Mouse (Mus musculus): ENCODE data around the gene Pappa2. TPM values are rescaled to one million over a fixed set of nuclear protein-coding genes. Genes with fewer than 3 reads are reported as not detected.

The Pappa2 gene
- polyA plus RNA-seq, 1 experiment from 2014 or later: 1.5 TPM

DNA sequence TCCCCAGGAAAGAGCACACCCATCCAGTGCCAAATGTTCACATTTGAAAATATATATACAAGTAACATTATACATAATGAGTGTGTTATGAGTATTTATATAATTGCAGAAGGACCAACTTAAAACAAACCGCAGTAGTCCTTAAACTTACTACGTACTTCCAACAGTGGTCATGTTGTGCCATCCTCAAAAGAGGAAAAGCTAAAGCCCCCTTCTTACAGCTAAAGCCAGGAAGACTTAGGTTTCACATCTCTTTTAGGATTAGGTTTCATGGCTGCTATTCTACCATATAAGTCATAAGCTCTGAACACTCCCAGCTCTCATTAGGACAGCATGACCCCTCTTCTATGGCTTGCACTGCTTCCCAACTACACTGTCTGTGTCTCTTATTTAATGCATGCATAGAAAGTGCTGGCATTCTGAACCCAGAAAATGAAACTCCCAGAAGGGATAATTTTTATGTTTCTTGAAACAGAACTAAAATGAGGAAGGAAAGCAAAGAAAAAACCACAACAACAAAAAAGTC lies 105.7 kb downstream of the Pappa2 start:
- no peak for DNase-seq (ENCODE audit: low spot score)
- 96% methylated on average over 2 of the region's 2 CpGs for WGBS
- Histone ChIP-seq H3K4me1 (replicated peaks; ENCODE audit: control insufficient read depth, insufficient read depth, low read length) (no peaks in the 10 kb centered on the region), H3K36me3 (ENCODE audit: control insufficient read depth, insufficient read depth, low read length) (no peaks in the 10 kb centered on the region), H3K9ac (ENCODE audit: low read length) (no peak overlapping the region), H3K9me3 (ENCODE audit: control insufficient read depth, low read length) (no peaks in the 10 kb centered on the region), H3K27me3 (ENCODE audit: control insufficient read depth, insufficient read depth, low read length) (no peaks in the 10 kb centered on the region), H3K4me2 (ENCODE audit: low read depth, low read length, severe bottlenecking) (no peak overlapping the region), H3K4me3 (ENCODE audit: low read depth, low read length) (no peak overlapping the region), H3K27ac (ENCODE audit: low read depth, low read length) (no peak overlapping the region)
- ATAC-seq (replicated peaks; ENCODE audit: low FRiP score): no peak

DNA sequence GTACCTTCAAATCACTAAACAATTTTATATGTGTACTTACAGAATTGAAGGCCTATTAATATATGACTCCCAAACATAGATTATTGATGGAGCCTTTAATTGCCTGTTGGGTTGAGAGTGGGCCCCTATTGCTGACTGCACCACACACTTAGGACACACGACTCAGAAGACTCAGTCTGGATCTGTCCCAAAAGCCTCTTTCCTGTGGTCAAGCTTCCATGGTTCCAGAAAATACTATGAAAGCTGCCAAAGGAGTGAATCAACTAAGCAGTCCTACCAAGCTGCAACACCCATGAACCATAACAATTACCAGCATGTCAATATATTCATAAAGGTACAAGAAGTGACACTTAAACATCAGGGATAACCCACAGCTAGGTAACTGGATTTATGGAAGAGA lies 106.7 kb downstream of the Pappa2 start:
- Histone ChIP-seq H3K4me3 (ENCODE audit: low read depth, low read length) (no peak overlapping the region), H3K36me3 (ENCODE audit: control insufficient read depth, insufficient read depth, low read length) (no peaks in the 10 kb centered on the region), H3K27me3 (ENCODE audit: control insufficient read depth, insufficient read depth, low read length) (no peaks in the 10 kb centered on the region), H3K4me2 (ENCODE audit: low read depth, low read length, severe bottlenecking) (no peak overlapping the region), H3K9me3 (ENCODE audit: control insufficient read depth, low read length) (no peaks in the 10 kb centered on the region), H3K27ac (ENCODE audit: low read depth, low read length) (no peak overlapping the region), H3K9ac (ENCODE audit: low read length) (no peak overlapping the region), H3K4me1 (replicated peaks; ENCODE audit: control insufficient read depth, insufficient read depth, low read length) (no peaks in the 10 kb centered on the region)
- WGBS: 90% methylated on average over 1 of the region's 1 CpGs
- ATAC-seq (replicated peaks; ENCODE audit: low FRiP score) (no peak), DNase-seq (ENCODE audit: low spot score) (no peak)

DNA sequence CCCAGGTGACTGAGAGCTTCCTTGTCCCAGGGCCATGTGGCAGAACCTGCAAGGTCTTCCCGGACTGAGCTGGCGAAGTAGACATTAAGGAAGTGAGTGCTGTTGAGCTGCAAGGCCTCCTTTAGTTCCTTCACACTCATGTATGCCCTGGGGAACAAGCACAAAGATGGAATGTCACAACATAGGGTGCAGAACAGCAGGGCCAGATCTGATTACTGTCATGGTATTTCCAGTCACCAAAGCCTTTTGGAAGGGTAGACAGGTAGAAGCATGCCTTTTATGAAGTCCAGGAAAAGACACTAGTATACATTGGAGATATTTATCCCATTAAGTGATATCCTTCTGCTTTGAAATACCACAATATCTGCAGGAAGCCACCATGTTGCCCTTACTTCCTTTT lies 108.9 kb downstream of the Pappa2 start:
- DNase-seq (ENCODE audit: low spot score) (no peak), ATAC-seq (replicated peaks; ENCODE audit: low FRiP score) (no peak)
- Histone ChIP-seq H3K9me3 (ENCODE audit: control insufficient read depth, low read length) (no peaks in the 10 kb centered on the region), H3K4me1 (replicated peaks; ENCODE audit: control insufficient read depth, insufficient read depth, low read length) (no peaks in the 10 kb centered on the region), H3K4me3 (ENCODE audit: low read depth, low read length) (no peak overlapping the region), H3K4me2 (ENCODE audit: low read depth, low read length, severe bottlenecking) (no peak overlapping the region), H3K27me3 (ENCODE audit: control insufficient read depth, insufficient read depth, low read length) (no peaks in the 10 kb centered on the region), H3K36me3 (ENCODE audit: control insufficient read depth, insufficient read depth, low read length) (no peaks in the 10 kb centered on the region), H3K27ac (ENCODE audit: low read depth, low read length) (no peak overlapping the region), H3K9ac (ENCODE audit: low read length) (no peak overlapping the region)
- 87% methylated on average over 2 of the region's 2 CpGs for WGBS

DNA sequence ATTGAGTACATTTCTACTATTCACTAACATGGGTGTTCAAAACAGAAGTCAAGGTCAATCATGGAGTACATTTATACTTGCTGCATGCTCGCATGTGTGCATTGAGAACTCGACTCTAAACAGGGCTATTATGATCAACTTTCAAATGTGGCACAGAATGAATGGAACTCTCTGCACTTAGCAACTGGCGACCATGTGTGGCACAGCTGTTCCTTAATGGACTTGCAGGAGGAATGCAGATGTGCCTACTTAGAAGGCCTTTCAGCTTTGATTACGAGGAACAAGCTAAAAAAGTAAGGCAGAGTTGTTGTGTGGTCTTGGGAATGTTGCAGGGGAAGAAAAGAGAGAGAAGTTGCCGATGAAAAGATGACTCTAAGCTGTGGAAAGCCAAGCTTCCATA lies 120.1 kb downstream of the Pappa2 start:
- H3K4me1 ChIP-seq (replicated peaks; ENCODE audit: control insufficient read depth, insufficient read depth, low read length): no peaks in the 10 kb centered on the region
- H3K4me2 ChIP-seq (ENCODE audit: low read depth, low read length, severe bottlenecking): no peak overlapping the region
- no peak overlapping the region for H3K9ac ChIP-seq (ENCODE audit: low read length)
- no peak overlapping the region for H3K4me3 ChIP-seq (ENCODE audit: low read depth, low read length)
- no peaks in the 10 kb centered on the region for H3K27me3 ChIP-seq (ENCODE audit: control insufficient read depth, insufficient read depth, low read length)
- H3K27ac ChIP-seq (ENCODE audit: low read depth, low read length): no peak overlapping the region
- H3K36me3 ChIP-seq (ENCODE audit: control insufficient read depth, insufficient read depth, low read length): no peaks in the 10 kb centered on the region
- ATAC-seq (replicated peaks; ENCODE audit: low FRiP score) (no peak), DNase-seq (ENCODE audit: low spot score) (no peak)
- WGBS: 77% methylated on average over 5 of the region's 5 CpGs
- no peaks in the 10 kb centered on the region for H3K9me3 ChIP-seq (ENCODE audit: control insufficient read depth, low read length)

DNA sequence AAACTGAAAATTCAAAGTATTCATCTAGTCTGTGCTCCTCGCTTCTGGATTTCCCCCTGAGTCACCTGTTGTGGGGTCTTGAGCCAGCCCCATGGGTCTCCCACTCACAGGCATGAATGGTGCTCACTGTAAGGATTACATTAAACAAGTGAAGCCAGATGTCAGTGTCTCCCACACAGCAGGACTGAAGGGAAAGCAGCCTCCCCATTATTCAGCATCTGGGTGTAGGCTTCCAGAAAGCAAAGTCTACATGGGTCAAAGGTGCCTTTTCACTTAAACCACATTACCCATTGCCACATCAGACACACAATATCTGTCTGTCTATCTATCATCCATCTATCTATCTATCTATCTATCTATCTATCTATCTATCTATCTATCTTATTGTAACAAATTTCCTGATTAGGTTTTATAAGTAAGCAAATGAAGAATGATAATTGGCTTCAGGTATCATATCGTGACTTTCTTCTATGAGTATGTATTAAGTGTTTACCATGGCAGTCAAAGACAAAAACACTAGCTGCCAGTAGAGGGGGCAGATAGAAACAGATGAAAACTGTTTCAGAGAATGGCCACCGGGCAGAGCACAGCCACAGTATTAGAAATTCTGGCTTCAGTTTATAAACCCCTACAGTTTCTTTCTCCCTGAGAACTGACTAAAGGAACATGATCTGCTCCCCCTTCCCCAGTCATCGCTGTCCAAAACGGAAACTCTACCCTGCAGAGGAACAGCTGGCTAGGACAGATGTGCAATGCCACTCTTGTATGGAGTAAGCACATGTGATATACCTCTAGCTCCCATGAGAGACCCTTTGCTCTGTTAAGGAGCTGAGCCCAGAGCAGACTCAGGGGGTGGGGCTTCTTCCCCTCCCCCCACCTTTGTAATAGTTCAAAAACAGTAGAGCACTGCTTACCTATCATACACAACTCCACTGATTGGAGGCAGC lies 126.1 kb downstream of the Pappa2 start:
- Histone ChIP-seq H3K4me1 (replicated peaks; ENCODE audit: control insufficient read depth, insufficient read depth, low read length) (no peaks in the 10 kb centered on the region), H3K27me3 (ENCODE audit: control insufficient read depth, insufficient read depth, low read length) (no peaks in the 10 kb centered on the region), H3K9ac (ENCODE audit: low read length) (no peak overlapping the region), H3K27ac (ENCODE audit: low read depth, low read length) (no peak overlapping the region), H3K9me3 (ENCODE audit: control insufficient read depth, low read length) (no peaks in the 10 kb centered on the region), H3K4me3 (ENCODE audit: low read depth, low read length) (no peak overlapping the region), H3K36me3 (ENCODE audit: control insufficient read depth, insufficient read depth, low read length) (no peaks in the 10 kb centered on the region), H3K4me2 (ENCODE audit: low read depth, low read length, severe bottlenecking) (no peak overlapping the region)
- WGBS: 68% methylated on average over 5 of the region's 5 CpGs
- ATAC-seq (replicated peaks; ENCODE audit: low FRiP score): no peak
- no peak for DNase-seq (ENCODE audit: low spot score)

DNA sequence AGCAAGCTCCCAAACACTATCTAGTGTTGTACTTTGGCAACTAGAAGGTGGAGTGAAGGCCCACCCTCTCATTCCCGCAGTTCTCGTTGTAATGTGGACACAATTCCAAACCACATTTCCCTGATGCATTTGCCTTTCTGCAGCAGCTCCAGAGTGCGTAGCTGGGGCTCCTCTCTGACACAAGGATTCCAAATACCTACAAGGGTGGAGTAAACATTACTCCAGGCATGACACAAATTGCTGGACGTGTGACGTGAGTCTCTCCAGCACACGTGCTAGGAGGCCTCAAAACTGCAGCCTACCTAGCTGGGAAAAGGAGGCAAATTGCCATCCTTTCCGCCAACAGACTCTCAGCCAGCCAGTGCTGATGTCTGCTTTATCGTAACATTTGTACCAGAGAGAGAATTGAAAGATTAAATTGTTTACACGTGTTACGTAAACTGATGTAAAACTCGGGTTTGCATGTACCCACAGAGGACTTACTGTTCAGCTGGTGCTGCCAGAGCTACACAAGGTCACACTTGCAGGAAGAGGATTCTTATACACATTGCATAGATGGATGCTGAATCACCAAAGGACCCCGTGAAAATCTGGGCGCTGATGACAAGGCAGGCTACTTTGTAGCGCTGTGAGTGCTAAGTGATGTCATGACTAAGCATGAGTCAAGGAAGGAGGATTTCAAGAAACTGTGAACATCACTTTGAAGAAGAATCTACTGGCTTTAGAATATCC lies 127.3 kb downstream of the Pappa2 start:
- H3K27me3 ChIP-seq (ENCODE audit: control insufficient read depth, insufficient read depth, low read length): no peaks in the 10 kb centered on the region
- DNase-seq (ENCODE audit: low spot score) (no peak), ATAC-seq (replicated peaks; ENCODE audit: low FRiP score) (no peak)
- H3K27ac ChIP-seq (ENCODE audit: low read depth, low read length): no peak overlapping the region
- H3K4me3 ChIP-seq (ENCODE audit: low read depth, low read length): no peak overlapping the region
- H3K4me1 ChIP-seq (replicated peaks; ENCODE audit: control insufficient read depth, insufficient read depth, low read length): no peaks in the 10 kb centered on the region
- no peaks in the 10 kb centered on the region for H3K36me3 ChIP-seq (ENCODE audit: control insufficient read depth, insufficient read depth, low read length)
- H3K4me2 ChIP-seq (ENCODE audit: low read depth, low read length, severe bottlenecking): no peak overlapping the region
- WGBS: 89% methylated on average over 14 of the region's 14 CpGs
- no peak overlapping the region for H3K9ac ChIP-seq (ENCODE audit: low read length)
- H3K9me3 ChIP-seq (ENCODE audit: control insufficient read depth, low read length): no peaks in the 10 kb centered on the region

DNA sequence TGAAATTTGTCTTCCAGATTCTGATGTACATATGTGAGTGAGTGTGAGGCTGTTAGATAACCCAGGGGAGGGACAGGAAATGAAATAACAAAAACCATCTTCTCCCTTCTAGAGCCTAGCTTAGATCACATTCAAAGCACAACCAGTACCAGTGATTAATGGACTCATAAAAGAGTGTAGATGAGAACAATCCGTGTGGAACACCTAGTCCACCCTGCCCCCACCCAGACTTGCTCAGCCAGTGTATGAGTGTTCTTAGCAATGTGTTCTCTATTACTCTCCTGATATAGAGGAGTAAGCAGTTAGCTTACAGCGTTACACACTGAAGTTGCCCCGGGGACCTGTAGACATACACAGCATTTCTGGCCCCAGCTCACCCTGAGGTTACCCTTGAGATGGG lies 129.8 kb downstream of the Pappa2 start:
- H3K9ac ChIP-seq (ENCODE audit: low read length): no peak overlapping the region
- H3K9me3 ChIP-seq (ENCODE audit: control insufficient read depth, low read length): no peaks in the 10 kb centered on the region
- H3K36me3 ChIP-seq (ENCODE audit: control insufficient read depth, insufficient read depth, low read length): no peaks in the 10 kb centered on the region
- 78% methylated on average over 3 of the region's 3 CpGs for WGBS
- DNase-seq (ENCODE audit: low spot score) (no peak), ATAC-seq (replicated peaks; ENCODE audit: low FRiP score) (no peak)
- H3K27ac ChIP-seq (ENCODE audit: low read depth, low read length): no peak overlapping the region
- H3K4me3 ChIP-seq (ENCODE audit: low read depth, low read length): no peak overlapping the region
- H3K4me1 ChIP-seq (replicated peaks; ENCODE audit: control insufficient read depth, insufficient read depth, low read length): no peaks in the 10 kb centered on the region
- no peak overlapping the region for H3K4me2 ChIP-seq (ENCODE audit: low read depth, low read length, severe bottlenecking)
- H3K27me3 ChIP-seq (ENCODE audit: control insufficient read depth, insufficient read depth, low read length): no peaks in the 10 kb centered on the region

DNA sequence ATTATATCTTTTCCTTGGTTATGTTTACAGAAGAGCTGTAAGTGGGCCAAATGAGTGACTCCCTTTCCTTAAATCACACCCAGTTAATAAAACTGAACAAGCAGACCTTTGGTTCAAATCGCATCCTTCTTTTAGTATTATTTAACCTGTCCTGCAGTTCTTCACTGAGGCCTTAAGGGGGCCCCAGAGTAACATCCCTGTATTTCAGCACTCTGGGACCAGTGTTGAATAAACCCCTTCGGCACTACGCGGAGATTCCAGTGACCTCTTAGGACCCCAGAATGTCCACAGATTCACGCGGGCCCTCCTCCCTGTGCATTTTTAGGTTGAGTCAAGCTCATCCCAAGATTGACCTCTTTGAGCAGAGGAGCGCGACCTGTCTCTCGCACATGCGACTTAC lies 135.7 kb downstream of the Pappa2 start:
- Histone ChIP-seq H3K27me3 (ENCODE audit: control insufficient read depth, insufficient read depth, low read length) (no peaks in the 10 kb centered on the region), H3K36me3 (ENCODE audit: control insufficient read depth, insufficient read depth, low read length) (no peaks in the 10 kb centered on the region), H3K4me1 (replicated peaks; ENCODE audit: control insufficient read depth, insufficient read depth, low read length) (no peaks in the 10 kb centered on the region), H3K4me3 (ENCODE audit: low read depth, low read length) (no peak overlapping the region), H3K9ac (ENCODE audit: low read length) (no peak overlapping the region), H3K9me3 (ENCODE audit: control insufficient read depth, low read length) (no peaks in the 10 kb centered on the region), H3K27ac (ENCODE audit: low read depth, low read length) (no peak overlapping the region), H3K4me2 (ENCODE audit: low read depth, low read length, severe bottlenecking) (no peak overlapping the region)
- ATAC-seq (replicated peaks; ENCODE audit: low FRiP score): no peak
- no peak for DNase-seq (ENCODE audit: low spot score)
- WGBS: 62% methylated on average over 10 of the region's 10 CpGs
